Mouse (Mus musculus): Measurements from ENCODE around the gene Wdr46.

- TF ChIP-seq EP300 (optimal IDR thresholded peaks at IDR 0.05) (no peak), CTCF (IDR thresholded peaks at IDR 0.05; ENCODE audit: low read depth) (no peak)
Observed at GRCm38 (mm10) chr17:33918293-33919203, 21.9 kb upstream of the Wdr46 start.

Data from stomach, postnatal 0 days (tissue).